Mouse (Mus musculus) heart, postnatal 0 days (tissue): Measurements from ENCODE around the gene Cfap97d1.

ENCODE experiments used
- CTCF ChIP-seq: IDR thresholded peaks from 2 replicates; pipeline ENCODE4 v1.5.1; 2016; ENCODE audit warnings: antibody characterized with exemption, control low read depth, low read depth
- EP300 ChIP-seq: IDR thresholded peaks from 2 replicates; pipeline ENCODE4 v1.6.1; 2016; ENCODE audit warnings: antibody characterized with exemption, low read depth

DNA sequence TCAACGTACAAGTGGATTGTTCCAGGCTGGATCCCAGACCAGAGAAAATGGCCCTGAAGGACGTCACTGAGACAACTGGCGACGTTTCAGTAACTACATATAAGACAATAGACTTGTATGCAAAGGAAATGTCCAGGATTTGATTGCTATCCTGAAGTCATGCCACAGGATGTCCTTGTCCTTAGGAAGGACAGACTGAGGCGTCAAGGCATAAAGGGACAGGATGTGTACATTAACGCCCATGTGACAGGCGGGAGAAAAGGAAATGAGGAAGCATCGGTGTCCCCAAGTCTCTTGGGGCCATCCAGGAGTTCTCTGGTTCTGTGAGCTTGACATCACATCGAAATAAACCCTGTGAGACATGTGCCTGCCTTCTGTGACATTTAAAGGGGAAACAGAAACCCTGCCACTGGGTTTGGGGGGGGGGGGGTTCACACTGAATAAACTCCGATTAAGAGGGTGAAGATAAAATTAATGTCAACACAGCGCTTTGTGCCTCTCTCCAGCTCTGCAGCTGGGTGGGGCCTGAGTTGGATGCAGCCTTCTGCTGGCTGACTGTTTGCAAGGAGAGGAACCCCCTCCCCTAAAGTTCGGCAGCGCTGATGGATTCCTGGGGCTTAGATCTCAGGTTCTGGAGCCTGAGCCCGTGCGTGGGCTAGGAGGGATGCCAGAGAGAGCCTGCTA lies 25.0 kb downstream of the Cfap97d1 start:
- TF ChIP-seq CTCF (no peak), EP300 (peak; percentile 95)
